Mouse (Mus musculus): ENCODE measurements around the gene Zbtb26.

DNA sequence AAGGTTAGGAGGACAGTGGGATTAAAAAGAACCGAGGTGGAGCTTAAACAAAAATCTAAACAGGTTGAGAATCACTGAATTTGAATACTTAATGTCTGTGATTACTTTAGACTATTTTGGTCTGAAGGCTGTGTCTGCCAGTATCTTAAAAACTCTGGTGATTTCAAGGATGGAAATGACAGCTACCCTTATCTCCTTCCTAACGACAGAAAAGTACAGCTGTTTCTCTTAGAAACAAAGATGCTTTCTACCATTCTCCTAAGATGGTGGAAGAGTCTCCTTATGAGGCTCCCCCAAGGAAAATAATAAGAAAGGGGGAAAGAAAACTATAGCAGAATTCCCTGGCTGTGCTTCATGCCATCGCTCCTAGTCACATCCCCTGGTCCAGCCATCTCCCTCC is 21.0 kb downstream of the Zbtb26 start:
- TF ChIP-seq CTCF (IDR thresholded peaks at IDR 0.05; ENCODE audit: low read depth) (no peak), EP300 (IDR thresholded peaks at IDR 0.05; ENCODE audit: low read depth) (no peak)
